Mouse (Mus musculus) limb, embryonic 10.5 days (tissue): ENCODE data around the gene Adamtsl2. TPM values are rescaled to one million over a fixed set of nuclear protein-coding genes. Genes with fewer than 3 reads are reported as not detected.
A peak's percentile ranks its signal among the peaks of the same experiment; 100 is the strongest.

Source experiments
- DNase-seq: peaks from one replicate; pipeline ENCODE4 v3.0.0-alpha.2; 2017; ENCODE audit warnings: low spot score
- H3K27ac ChIP-seq: fragments of 300-500 bp; sonication (generic); 2 replicates; pipeline ENCODE4 v1.5.1; 2016; ENCODE audit warnings: mild to moderate bottlenecking
- H3K27me3 ChIP-seq: fragments of 300-500 bp; sonication (generic); 2 replicates; pipeline ENCODE4 v1.6.1; 2016; ENCODE audit warnings: low read depth, mild to moderate bottlenecking; ENCODE audit not compliant: poor library complexity, severe bottlenecking
- H3K36me3 ChIP-seq: fragments of 300-500 bp; sonication (generic); 2 replicates; pipeline ENCODE4 v1.6.1; 2016; ENCODE audit warnings: mild to moderate bottlenecking, moderate library complexity
- H3K4me1 ChIP-seq: fragments of 300-500 bp; sonication (generic); 2 replicates; pipeline ENCODE4 v1.6.1; 2016
- H3K4me3 ChIP-seq: fragments of 300-500 bp; sonication (generic); 2 replicates; pipeline ENCODE4 v1.5.1; 2016; ENCODE audit warnings: mild to moderate bottlenecking, moderate library complexity
- H3K9me3 ChIP-seq: fragments of 300-500 bp; sonication (generic); replicated peaks from 2 replicates; pipeline ENCODE4 v1.6.1; 2016; ENCODE audit warnings: mild to moderate bottlenecking
- WGBS: fragments of 180-500 bp; shearing (Covaris S2); methylation state at CpG from one replicate; pipeline ENCODE4 v1.1.7; 2016; 5-methylcytosine and 5-hydroxymethylcytosine counted together
- polyA plus RNA-seq: library from polyadenylated mRNA; unstranded; fragments of >200 nt; fragmentation: Nextera tagmentation; extraction: Ambion mirVana; gene quantifications from 2 replicates; pipeline ENCODE4 v1.2.1, GENCODE M21; 2016

Gene Adamtsl2
- polyA plus RNA-seq, 1 experiment from 2014 or later, result 9.1 TPM

DNA sequence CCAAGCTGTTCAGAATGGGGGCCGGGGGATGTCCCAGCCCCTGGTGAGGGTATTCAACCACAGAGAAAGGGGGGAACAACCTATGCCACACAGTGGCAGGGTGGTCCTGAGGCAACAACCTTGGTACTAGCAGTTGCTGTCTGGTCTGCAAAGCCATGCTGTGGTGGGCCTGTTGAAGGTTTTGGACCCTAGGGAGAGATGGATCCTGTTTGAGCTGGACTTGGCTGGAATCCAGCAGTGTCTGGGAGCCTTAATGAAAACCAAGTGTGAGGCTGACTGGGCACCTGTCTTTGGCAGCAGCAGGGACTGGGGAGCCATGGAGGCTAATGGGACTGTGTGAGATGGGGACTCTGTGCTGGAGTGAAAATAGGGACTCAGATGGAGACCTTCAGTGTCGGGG lies 470 bp downstream of the Adamtsl2 start:
- H3K27me3 ChIP-seq, result peaks cover 18% of the 10 kb centered on the region; the same call in 1 of the 2 replicates
- DNase-seq, result peak; percentile 80
- no peaks in the 10 kb centered on the region for H3K9me3 ChIP-seq
- H3K4me3 ChIP-seq, result peak overlapping the region; percentile 42
- H3K36me3 ChIP-seq, result peaks cover 3% of the 10 kb centered on the region; the same call in 1 of the 2 replicates
- WGBS, result 57% methylated on average over 2 of the region's 2 CpGs
- H3K27ac ChIP-seq, result peak overlapping the region; percentile 92
- H3K4me1 ChIP-seq, result peaks cover 76% of the 10 kb centered on the region

DNA sequence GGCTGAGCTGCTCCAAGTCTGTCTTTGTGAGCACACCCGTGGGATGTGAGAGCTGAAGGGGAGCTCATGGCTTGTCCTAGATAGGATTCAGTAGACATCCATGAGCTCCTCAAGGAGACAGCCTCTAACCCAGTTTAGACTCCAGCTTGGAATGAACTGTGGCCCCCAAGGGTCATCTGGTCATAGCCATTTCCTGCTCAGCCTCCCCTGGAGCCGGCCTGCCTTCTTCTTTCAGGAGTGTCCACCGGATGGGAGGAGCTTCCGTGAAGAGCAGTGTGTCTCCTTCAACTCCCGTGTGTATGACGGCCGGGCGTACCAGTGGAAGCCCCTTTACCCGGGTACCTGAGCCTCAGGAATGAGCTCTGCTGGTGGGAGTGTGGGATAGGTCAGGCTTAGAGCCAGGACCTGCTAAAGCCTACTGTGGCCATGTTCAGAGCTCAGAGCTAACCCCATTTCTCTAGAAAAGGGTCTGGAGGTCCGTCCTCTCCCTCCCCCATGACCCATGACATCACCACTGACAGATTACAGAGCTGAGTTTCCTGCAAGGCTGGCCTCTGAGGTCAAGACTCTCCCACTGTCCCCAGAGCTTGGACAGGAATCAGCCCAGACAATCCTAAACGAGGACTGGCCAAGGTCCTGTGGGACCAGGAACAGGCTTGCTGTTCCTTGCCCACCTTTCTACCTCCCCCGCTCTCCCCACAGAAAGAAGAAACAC lies 4.7 kb downstream of the Adamtsl2 start:
- no peak for DNase-seq
- Histone ChIP-seq H3K27me3 (0 out of 2 replicates have a peak, but pooled peaks cover 5% of the 10 kb centered on the region), H3K9me3 (no peaks in the 10 kb centered on the region), H3K27ac (peak overlapping the region; percentile 61), H3K36me3 (peaks cover 3% of the 10 kb centered on the region; the same call in 1 of the 2 replicates), H3K4me1 (peaks cover 86% of the 10 kb centered on the region), H3K4me3 (no peak overlapping the region)
- 71% methylated on average over 12 of the region's 12 CpGs for WGBS

DNA sequence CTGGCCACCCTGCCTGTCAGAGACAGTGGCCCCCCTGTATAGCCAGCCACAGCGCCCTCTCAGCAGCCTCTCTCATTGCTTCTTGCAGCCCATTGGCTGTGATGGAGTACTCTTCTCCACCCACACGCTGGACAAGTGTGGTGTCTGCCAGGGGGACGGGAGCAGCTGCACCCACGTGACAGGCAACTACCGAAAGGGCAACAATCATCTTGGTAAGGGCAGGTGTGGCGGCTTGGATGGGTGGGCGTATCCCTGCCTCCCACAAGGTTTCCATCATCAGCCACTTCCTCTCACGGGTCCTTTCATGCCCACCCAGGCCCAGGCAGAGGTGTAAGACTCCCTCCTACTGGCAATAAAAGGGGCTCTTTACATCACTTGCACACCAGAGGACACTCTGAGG lies 5.8 kb downstream of the Adamtsl2 start:
- H3K36me3 ChIP-seq, result peaks cover 7% of the 10 kb centered on the region; the same call in 1 of the 2 replicates
- no peak overlapping the region for H3K4me3 ChIP-seq
- H3K27me3 ChIP-seq, result 0 out of 2 replicates have a peak, but pooled peaks cover 5% of the 10 kb centered on the region
- peaks cover 83% of the 10 kb centered on the region for H3K4me1 ChIP-seq
- no peaks in the 10 kb centered on the region for H3K9me3 ChIP-seq
- DNase-seq, result no peak
- H3K27ac ChIP-seq, result peak overlapping the region; percentile 61
- 39% methylated on average over 8 of the region's 8 CpGs for WGBS

DNA sequence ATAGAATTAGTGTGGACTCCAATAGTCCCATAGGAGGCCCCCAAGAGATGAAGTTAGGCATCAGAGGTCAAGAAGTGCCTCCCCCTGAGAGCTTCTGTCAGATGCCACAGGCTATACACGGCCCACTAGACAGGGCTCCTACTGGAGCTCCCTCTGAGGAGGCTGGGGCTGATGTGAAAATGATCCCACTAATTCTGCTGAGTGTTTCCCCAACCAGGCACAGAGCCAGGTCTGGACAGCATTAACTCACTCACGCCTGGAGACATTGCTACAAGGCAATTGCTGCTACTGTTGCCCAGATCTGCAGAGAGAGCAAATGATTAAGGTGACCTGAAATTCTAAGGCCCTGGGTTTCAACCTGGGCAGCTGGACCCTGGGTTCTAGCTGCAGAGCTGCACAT lies 6.6 kb downstream of the Adamtsl2 start:
- no peaks in the 10 kb centered on the region for H3K9me3 ChIP-seq
- H3K36me3 ChIP-seq, result peaks cover 14% of the 10 kb centered on the region; the same call in 1 of the 2 replicates
- no peak for DNase-seq
- WGBS, result 28% methylated on average over 2 of the region's 2 CpGs
- 0 out of 2 replicates have a peak, but pooled peaks cover 5% of the 10 kb centered on the region for H3K27me3 ChIP-seq
- H3K4me1 ChIP-seq, result peaks cover 77% of the 10 kb centered on the region
- H3K27ac ChIP-seq, result peak overlapping the region; percentile 61
- H3K4me3 ChIP-seq, result no peak overlapping the region

DNA sequence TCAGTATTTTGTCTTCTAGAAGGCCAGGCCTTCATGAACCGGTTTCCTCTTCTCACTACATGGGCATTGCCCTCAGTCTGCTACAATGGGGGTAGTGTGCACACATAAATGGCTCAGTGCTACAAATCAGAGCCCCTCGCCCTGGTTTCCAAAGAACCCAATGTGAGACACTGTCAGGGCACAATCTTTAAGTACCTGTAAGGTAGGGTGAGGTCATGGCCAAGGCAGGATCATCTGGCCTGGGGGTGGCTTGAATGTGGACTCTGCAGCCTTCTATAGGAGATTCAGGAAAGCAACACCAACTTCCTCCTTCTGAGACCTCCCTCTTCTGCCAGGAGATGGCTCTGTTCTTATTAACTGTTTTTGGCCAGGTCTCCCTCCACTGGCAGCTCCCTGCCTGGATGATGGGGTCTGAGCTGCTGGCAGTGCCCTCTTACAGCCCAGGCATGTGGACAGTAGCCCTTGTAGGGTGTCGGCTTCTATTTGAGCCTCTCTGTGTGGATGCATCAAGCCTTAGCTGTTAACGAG lies 7.4 kb downstream of the Adamtsl2 start:
- Histone ChIP-seq H3K36me3 (peaks cover 14% of the 10 kb centered on the region; the same call in 1 of the 2 replicates), H3K4me3 (no peak overlapping the region), H3K4me1 (peaks cover 71% of the 10 kb centered on the region), H3K27me3 (0 out of 2 replicates have a peak, but pooled peaks cover 5% of the 10 kb centered on the region), H3K9me3 (no peaks in the 10 kb centered on the region), H3K27ac (peak overlapping the region; percentile 42; the same call in 1 of the 2 replicates)
- DNase-seq, result no peak
- WGBS, result 91% methylated on average over 4 of the region's 4 CpGs

DNA sequence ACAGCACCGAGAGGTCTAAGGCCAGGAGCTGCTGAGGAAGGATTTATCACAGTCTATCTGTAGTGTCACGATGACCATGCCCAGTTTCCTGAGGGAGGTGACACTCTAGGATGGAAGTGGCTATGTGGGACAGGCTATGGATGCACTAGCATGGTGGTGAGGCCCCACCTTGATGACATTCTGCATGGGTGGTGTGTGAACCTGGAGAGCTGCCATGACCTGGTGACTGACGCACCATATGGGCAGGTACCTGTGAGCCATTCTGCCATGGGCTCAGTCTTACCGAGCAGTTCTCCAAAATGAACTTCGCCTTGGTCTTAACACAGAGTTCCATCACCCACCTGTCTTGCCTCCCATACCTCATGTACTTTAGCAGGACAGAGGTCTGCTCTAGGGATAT lies 8.4 kb downstream of the Adamtsl2 start:
- H3K9me3 ChIP-seq, result no peaks in the 10 kb centered on the region
- 88% methylated on average over 5 of the region's 5 CpGs for WGBS
- H3K36me3 ChIP-seq, result peaks cover 11% of the 10 kb centered on the region; the same call in 1 of the 2 replicates
- peaks cover 61% of the 10 kb centered on the region for H3K4me1 ChIP-seq
- peak overlapping the region; percentile 42; the same call in 1 of the 2 replicates for H3K27ac ChIP-seq
- H3K4me3 ChIP-seq, result no peak overlapping the region
- DNase-seq, result no peak
- H3K27me3 ChIP-seq, result no peaks in the 10 kb centered on the region

DNA sequence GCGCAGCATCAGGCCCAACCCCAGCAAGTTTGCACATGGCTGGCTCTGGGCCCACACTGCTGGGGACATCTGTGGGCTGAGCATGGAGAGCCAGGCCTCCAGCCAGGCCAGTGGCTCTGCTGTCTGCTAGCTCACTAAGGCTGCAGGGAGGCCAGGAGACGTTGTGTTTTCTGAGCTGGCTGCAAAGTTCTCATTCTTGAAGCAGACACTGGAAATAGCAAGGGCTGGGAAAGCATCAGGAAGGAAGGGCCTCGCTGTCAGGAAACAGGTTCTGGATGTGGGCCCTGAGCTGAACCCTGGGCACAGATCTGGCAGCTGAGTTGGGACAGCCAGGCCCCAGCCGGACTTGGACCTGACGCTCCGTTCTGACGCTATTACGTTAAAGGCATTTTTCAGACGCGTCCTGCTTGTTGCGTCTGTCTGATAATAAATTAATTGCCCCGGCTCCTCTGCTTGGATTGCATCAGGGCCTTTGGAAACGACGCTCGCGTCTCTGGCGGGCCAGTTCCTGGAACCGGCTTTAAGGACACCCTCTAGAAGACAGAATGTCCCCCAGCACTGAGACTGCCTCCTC lies 9.0 kb downstream of the Adamtsl2 start:
- 69% methylated on average over 18 of the region's 18 CpGs for WGBS

DNA sequence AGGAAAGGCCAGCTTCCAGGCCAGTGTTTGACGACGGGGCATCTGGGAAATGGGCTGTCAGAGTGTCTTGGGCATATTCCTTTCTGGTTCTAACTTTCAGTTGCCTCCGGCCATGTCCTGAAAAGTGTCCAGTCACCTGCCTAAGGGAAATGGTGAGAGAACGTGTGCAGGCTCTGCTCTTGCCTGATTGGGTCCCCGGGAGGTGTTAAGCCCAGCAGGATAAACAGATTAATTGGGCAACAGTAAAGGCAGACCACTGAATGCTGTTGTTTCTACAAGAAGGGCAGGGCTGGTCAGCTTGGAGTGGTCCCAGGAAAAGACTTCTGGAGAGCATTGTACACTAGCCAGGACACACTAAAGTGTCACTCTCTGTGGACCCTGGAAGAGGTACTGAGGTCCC lies 9.5 kb downstream of the Adamtsl2 start:
- no peaks in the 10 kb centered on the region for H3K9me3 ChIP-seq
- no peak overlapping the region for H3K4me3 ChIP-seq
- peaks cover 15% of the 10 kb centered on the region; the same call in 1 of the 2 replicates for H3K36me3 ChIP-seq
- no peak overlapping the region for H3K27ac ChIP-seq
- peaks cover 56% of the 10 kb centered on the region for H3K4me1 ChIP-seq
- WGBS, result 69% methylated on average over 5 of the region's 5 CpGs
- DNase-seq, result no peak
- H3K27me3 ChIP-seq, result no peaks in the 10 kb centered on the region

More for the DNA sequence above, 9.0 kb downstream of the Adamtsl2 start:
- peaks cover 61% of the 10 kb centered on the region for H3K4me1 ChIP-seq
- H3K27ac ChIP-seq, result peak overlapping the region; percentile 17
- peaks cover 11% of the 10 kb centered on the region; the same call in 1 of the 2 replicates for H3K36me3 ChIP-seq
- no peaks in the 10 kb centered on the region for H3K27me3 ChIP-seq
- H3K9me3 ChIP-seq, result no peaks in the 10 kb centered on the region
- no peak for DNase-seq
- H3K4me3 ChIP-seq, result no peak overlapping the region

DNA sequence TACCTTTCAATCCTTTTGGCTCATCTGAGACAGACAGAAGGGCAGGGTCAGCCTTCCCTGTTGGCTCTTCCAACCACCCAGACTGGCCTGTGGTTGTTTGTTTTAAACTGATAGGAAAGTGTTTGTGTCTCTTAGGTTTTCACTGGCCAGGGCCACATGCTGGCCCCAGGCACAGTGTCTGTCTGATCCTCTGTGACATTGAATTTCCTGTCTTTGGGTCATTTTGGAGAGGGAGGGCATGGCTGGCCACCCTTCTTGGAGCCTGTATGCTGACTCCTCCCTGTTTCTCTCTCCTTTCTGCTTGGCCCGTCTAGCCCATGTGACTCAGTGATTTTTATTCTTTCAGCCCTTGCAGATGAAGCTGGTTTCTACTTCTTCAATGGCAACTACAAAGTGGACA lies 10.1 kb downstream of the Adamtsl2 start:
- H3K36me3 ChIP-seq, result peaks cover 18% of the 10 kb centered on the region; the same call in 1 of the 2 replicates
- no peaks in the 10 kb centered on the region for H3K9me3 ChIP-seq
- H3K27me3 ChIP-seq, result no peaks in the 10 kb centered on the region
- 0 out of 2 replicates have a peak overlapping the region, but pooled peaks have one; percentile 0 for H3K27ac ChIP-seq
- no peak for DNase-seq
- 55% methylated on average over 1 of the region's 1 CpGs for WGBS
- no peak overlapping the region for H3K4me3 ChIP-seq
- peaks cover 50% of the 10 kb centered on the region for H3K4me1 ChIP-seq

DNA sequence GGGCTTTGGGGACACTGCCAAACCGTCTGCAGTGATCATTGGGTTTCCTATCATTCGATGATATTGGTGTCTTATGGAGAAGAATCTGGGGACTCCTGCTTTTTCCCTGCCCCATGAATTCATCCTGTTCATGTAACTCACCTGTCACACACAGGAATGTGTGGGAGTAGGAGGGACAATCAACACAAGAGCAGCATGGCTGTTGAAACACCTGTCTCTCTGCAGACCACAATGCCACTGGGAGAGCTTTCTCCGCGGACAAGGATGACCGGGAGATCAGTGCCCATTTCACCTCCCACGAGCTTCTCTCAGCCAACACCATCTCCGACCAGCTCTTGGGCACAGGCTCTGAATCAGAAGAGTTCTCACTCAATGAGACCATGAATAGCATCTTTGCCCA lies 16.0 kb downstream of the Adamtsl2 start:
- peaks cover 10% of the 10 kb centered on the region; the same call in 1 of the 2 replicates for H3K27me3 ChIP-seq
- peaks cover 14% of the 10 kb centered on the region; the same call in 1 of the 2 replicates for H3K36me3 ChIP-seq
- H3K9me3 ChIP-seq, result no peaks in the 10 kb centered on the region
- no peak overlapping the region for H3K27ac ChIP-seq
- WGBS, result 94% methylated on average over 7 of the region's 7 CpGs
- no peak for DNase-seq
- peaks cover 29% of the 10 kb centered on the region for H3K4me1 ChIP-seq
- no peak overlapping the region for H3K4me3 ChIP-seq

DNA sequence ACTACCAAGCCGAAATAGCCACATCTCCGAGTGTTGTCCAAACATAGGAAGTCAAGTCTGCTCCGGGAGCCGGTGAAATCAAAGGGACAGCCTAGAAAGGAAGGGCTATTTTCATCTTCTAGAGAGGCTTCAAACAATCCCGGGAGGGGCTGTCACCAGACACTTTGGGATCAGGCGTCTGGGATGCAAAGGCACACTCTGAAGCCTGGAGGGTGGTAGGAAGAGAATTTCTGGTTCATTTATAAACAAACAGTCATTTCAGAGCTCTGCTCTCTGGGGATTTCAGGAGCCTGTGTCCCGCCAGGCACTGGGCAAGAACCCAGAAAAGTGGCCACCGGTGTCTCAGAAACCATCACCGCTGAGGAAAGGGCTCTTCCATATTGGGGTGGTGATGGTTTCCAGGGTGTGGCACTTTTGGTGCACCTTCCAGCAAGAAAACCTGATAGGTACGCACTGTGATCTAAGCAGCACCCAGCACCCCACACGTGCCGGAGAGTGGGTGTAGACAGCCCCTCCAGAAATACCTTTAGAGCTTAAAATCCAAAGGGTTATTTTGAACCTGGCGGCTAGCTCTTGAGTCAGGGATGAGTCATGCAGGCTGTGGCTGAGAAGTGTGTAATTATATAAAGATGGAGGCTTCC lies 17.3 kb downstream of the Adamtsl2 start:
- no peaks in the 10 kb centered on the region for H3K9me3 ChIP-seq
- H3K4me3 ChIP-seq, result no peak overlapping the region
- WGBS, result 53% methylated on average over 13 of the region's 13 CpGs
- peaks cover 10% of the 10 kb centered on the region; the same call in 1 of the 2 replicates for H3K27me3 ChIP-seq
- 0 out of 2 replicates have a peak overlapping the region, but pooled peaks have one; percentile 54 for H3K27ac ChIP-seq
- peaks cover 31% of the 10 kb centered on the region for H3K4me1 ChIP-seq
- DNase-seq, result no peak
- peaks cover 9% of the 10 kb centered on the region; the same call in 1 of the 2 replicates for H3K36me3 ChIP-seq

DNA sequence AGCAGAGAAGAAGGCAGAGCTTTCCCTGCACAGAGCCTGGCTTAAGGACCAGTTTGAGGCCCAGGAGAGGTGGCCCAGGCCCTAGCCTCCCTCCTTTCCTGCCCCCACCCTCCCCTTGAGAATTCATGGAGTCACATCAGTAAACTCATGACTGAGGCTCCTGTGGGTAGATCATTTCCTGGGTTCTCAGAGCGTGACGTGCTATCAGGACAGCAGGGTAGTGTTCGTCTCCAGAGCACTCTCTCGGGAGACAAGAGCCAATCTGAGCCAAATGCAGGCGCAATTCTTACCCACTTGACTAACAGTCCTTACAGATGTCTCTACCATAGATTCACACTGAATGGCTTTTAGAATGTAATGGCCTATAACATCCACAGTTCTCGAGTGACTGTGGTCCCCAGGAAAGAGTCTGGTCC lies 18.1 kb downstream of the Adamtsl2 start:
- no peaks in the 10 kb centered on the region for H3K9me3 ChIP-seq
- whole genome bisulfite sequencing, result 65% methylated on average over 6 of the region's 6 CpGs
- H3K4me3 ChIP-seq, result no peak overlapping the region
- no peak for DNase-seq
- H3K36me3 ChIP-seq, result peaks cover 9% of the 10 kb centered on the region; the same call in 1 of the 2 replicates
- peaks cover 10% of the 10 kb centered on the region; the same call in 1 of the 2 replicates for H3K27me3 ChIP-seq
- H3K27ac ChIP-seq, result peak overlapping the region; percentile 73
- peaks cover 31% of the 10 kb centered on the region for H3K4me1 ChIP-seq
